Mouse (Mus musculus) central nervous system, embryonic 18 days (tissue): ENCODE measurements around the gene C1qtnf9. TPM values are rescaled to one million over a fixed set of nuclear protein-coding genes. Genes with fewer than 3 reads are reported as not detected.

ENCODE experiments used
- polyA plus RNA-seq: library from polyadenylated mRNA; depleted of rRNA; stranded (reverse); fragments of >200 nt; gene quantifications from 2 replicates; pipeline ENCODE4 v1.2.3, GENCODE M21; 2012; rRNA removed

C1qtnf9 gene
- 0.14 and 0.53 TPM in 2 replicates for polyA plus RNA-seq

DNA sequence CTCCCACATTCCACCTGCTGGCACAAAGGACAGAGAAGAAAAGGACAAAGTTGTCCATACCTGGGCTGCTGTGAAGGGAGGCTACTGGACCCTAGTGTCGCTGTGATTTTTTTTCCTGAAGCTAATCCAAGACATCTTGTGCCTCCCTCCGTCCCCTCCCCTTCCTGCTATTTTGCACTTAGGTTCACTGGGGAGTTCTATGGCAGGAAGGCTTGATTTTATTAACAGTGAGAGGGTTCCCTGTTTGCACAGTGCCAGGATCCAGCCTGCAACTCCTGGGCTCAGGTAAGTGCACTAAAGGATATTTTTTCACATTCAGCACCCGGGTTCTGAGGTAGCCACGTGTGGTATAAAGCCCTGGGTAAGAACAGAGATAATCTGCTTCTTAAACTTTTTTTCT is at the start of gene C1qtnf9:
C1qtnf9 (plus strand) TSS at position 251 of the 400 bp plus-strand sequence.

GRCm38 (mm10) chr14:60784427-60785315 is 16.7 kb downstream of the C1qtnf9 start, which contains the start of gene Mipep:
Gene Mipep, plus strand, starts transcription at chr14:60784573.

Other genes with a start within 250 kb of the C1qtnf9 start
- 7.8 and 9.6 TPM in 2 replicates for gene Spata13, start 134.1 kb upstream of the C1qtnf9 start, polyA plus RNA-seq
- gene Mipep, start 16.4 kb downstream of the C1qtnf9 start, polyA plus RNA-seq = 15.9 and 16.5 TPM in 2 replicates